Mouse (Mus musculus) left cerebral cortex, postnatal 10 days (tissue): ENCODE results near the gene Sema5b. TPM values are rescaled to one million over a fixed set of nuclear protein-coding genes. Genes with fewer than 3 reads are reported as not detected.

Source experiments
- DNase-seq, 2 experiments: peaks; one replicate each; pipeline ENCODE4 v3.0.0; 2021 to 2022; ENCODE audit warnings: low spot score in 2 of 2, mixed read lengths in 1 of 2; ENCODE audit errors: extremely low spot score in 1 of 2
- intact Hi-C: fragments of 180-260 bp; cut with DNase I; formaldehyde crosslinking; loops from one replicate; pipeline ENCODE4 v1.15.1; 2025
- total RNA-seq, 2 experiments: library from RNA; stranded (reverse); gene quantifications; 2 replicates each; pipeline ENCODE4 v1.2.3; 2021

Gene Sema5b
- 10 to 100 TPM; 27.4 to 29.5 TPM for total RNA-seq

- peak; percentile 53 to 78 for DNase-seq
- intact Hi-C loops = loop anchor here (2.0 to 5.0 kb wide), 3 partner anchors 51 to 88 kb away; no protein-coding TSS in a partner anchor
These were observed at the start of gene Sema5b for GRCm38 (mm10) chr16:35541117-35541641. Gene Sema5b, plus strand, starts transcription at chr16:35541145.

DNA sequence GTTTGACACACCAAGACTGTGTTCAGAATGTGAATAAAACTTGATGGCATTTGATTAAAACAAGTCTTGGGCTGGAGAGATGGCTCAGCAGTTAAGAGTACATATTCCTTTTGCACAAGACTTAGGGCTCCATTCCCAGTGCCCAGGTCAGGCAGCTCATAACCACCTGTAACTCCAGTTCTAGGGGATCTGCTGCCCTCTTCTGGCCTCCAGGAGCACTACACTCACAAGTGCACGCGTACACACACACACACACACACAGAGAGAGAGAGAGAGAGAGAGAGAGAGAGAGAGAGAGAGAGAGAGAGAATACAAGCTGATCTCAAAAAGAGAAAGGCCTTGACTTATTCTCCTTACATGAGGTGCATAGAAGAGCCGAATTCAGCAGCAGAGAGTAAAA, 40.6 kb upstream of the Sema5b start:
- DNase-seq = no peak
- intact Hi-C loops = no loop called here

DNA sequence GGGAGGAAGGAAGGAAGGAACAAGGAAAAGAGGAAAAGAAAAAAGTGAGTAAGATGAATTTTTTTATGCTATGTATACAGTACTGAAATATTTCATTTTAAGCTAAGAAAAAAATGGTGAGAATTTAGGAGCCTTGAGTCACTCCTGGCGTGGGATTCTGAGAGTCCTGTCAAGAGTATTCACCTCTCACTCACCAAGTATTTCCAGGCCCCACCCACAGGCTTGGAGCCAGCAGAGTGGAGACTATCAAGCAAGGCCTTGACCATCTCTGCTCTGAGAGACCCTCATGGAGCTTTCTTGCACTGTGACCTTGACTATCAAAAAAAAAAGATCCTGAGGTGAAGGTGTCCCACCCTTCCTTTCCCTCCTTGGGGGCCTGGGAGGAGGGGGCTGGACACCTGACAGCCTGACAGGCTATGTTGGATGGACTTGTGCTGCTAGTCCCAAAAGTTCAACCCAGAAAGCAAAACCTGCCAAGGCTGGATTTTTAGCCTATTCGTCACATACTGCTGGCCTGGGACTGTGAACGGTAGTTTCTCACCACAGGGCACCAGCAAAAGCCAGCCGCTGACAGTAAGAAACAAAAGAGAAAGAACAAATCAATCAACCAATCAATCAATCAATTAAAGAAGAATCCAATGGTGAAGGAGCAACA, 39.7 kb upstream of the Sema5b start:
- DNase-seq = no peak
- intact Hi-C loops = no loop called here

DNA sequence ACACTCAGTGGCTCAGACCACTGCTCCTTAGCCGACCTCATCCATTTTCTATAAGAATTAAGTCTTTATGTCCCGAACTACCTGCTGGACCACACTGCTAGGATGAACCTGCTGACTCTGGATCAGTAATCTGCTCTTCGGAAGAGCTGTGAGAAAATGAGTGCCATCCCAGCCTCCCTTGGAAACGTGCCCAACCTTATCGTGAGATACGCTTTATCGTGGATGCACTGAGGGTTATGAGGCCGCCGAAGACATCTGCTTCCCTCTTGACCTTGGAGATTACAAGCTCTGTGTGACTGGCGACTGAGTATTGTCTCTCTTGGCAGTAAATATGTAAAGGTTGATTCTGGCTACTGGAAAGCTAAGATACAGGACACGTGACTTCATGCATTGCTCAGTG, 38.5 kb upstream of the Sema5b start:
- intact Hi-C loops = no loop called here
- no peak for DNase-seq

DNA sequence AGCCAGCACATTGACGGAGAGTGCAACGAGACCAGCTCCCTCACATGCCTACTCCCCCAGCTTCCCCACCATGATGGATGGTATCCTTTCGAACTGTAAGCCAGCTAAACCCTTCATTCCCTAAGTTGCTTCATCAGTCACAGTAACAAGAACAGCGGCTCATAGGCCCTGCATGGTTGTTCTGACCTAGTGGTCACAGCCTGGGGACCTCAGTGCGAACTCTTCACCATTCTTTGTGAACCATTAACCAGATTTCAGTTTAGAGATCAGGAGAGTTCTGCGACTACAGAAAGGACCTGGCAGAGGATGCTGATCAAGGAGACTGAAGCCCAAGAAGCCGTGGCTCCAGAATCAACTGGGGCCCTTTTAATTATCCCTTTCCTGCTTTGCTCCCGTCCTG, 36.7 kb upstream of the Sema5b start:
- intact Hi-C loops = no loop called here
- no peak for DNase-seq

- DNase-seq = no peak
- intact Hi-C loops = no loop called here
These were observed 35.2 kb upstream of the Sema5b start for GRCm38 (mm10) chr16:35505786-35506185.

DNA sequence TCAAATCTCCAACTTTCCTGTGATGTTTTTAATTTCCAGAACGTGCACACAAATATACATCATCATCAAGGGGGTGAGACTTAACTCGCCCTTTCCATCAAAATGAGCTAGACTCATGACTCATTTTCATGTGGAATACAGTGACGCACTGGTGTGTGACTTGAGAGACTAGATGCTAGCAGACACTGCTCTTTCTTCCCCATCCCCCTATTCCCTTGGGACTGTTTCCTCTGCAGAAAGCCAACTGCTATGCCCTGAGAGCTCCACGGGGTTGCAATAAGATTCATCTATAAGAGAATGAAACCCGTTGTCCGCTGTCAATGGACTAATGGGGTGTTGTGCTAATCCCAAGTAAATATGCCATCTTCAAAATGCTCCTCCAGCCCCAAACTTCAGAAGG, 32.4 kb upstream of the Sema5b start:
- DNase-seq = no peak

GRCm38 (mm10) chr16:35509331-35510070, 31.4 kb upstream of the Sema5b start:
- DNase-seq = no peak
- intact Hi-C loops = no loop called here

More for the DNA sequence above, 32.4 kb upstream of the Sema5b start:
- intact Hi-C loops = no loop called here

DNA sequence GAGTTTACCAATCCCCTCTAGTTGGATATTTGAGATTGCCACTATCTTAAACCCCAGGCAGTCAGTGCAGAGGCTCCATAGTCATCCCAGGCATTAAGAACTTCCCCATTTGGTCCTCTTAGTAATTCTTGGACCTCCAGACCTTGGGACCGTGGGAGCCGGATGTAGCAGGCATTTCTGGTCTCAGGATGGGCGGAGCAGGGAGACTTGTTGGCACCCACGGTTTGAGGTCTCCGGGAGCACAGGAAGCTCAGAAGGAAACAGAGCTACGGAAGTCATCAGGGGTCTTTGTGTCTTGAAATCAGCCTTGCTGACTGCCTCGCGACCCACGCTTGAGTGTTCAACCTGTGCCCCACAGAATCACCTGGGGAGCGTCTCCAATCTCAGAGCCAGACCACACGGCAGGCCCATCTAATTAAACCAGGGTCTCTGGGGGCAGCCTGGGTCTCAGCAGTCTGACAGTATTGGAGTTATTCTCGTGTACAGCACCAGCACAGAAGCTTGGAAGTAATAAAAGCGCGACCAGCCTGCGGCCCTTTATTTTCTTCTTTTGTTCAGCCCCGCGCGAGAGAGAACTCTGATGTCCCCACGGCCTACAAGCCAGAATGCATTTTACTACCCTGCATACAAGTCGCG, 24.9 kb upstream of the Sema5b start:
- intact Hi-C loops = no loop called here

DNA sequence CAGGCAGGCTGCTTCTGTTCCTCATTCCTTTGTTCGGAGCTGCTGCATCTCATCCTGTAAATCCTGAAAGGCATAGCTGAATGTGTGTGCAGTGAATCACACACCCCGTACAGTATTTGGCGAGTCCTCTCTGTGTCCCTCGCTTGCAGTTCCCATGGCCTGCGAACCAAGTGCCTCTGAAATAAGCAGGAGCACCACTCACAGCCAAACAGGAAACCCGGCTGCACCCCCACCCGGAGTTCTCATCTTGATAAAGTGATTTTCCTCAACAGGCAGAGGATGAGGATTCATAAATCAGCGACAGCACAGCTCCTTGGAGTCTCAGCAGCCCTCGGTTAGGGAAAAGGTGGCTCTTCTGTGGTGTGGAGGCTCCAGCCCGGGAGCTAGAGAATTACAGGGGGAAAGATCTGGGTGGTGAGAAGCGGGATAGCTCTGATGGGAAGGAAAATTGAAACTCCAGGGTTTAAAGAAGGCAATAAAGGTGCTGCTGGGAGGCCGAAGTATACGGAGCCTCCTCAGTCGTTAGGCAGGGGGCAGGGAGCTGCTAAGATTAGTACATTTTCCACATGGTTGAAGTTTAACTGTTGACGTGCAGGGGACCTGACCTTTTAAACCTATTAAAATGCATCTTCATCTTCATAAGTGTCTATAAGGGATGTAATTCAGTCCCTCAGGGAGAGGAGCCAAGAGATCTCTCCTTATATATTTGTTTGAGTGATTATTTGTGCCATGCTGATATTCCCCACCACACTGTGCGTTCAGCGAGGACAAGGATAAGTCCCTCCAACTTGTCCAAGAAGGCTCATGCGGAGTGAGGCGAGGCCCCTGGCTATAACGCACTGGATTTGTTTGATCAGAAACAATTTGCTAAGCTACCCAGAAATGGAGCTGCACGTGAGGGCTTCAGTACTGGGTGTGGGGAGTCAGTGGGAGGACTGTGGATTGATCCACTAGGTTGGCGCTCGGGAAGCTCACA, 22.7 kb upstream of the Sema5b start:
- no peak for DNase-seq
- intact Hi-C loops = no loop called here

More for the DNA sequence above, 24.9 kb upstream of the Sema5b start:
- DNase-seq = peak in 1 of 2 experiments; percentile 44

DNA sequence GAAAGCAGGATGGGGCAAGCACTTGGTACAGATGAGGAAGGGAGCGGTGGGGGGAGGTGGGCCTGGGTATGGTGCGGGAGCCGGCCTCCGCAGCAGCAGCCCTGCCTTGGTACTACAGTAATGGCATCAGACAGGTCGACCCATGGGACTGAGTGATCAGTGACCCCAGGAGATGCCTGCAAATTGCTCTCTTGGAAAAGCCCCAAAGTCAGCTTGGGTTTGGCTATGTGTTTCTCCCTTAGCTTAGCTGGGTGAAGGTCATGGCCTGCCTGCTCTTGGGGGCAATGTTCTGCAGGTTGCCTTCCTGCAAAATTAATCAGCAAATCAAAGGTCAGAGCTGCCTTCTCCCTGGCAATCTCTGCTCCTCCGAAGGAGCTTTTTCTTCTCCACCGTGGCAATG, 21.7 kb upstream of the Sema5b start:
- intact Hi-C loops = no loop called here
- no peak for DNase-seq

DNA sequence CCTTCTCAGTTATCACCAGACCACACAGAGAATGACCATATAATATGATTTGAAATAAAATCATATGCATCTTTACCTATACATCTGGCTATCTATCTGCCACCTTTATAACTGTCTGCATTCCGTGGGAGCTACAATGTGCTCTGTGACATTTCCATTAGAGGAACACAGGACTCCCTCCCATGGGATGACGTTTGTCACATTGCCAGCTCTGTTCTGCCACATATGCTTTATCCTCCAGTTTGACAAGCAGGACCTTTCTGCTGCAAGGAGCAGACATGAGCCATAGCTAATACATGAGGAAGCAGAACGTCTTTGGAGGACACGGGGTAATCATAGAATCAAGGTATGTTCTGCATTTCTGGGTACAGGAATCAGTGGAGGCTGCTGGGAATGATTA, 16.7 kb upstream of the Sema5b start:
- no peak for DNase-seq
- intact Hi-C loops = no loop called here

- no peak for DNase-seq
- intact Hi-C loops = no loop called here
These were observed 6.3 kb upstream of the Sema5b start for GRCm38 (mm10) chr16:35534630-35535029.

- DNase-seq = no peak
- intact Hi-C loops = no loop called here
These were observed 3.3 kb upstream of the Sema5b start for GRCm38 (mm10) chr16:35537651-35538050.

GRCm38 (mm10) chr16:35539041-35539440, 1.9 kb upstream of the Sema5b start:
- intact Hi-C loops = no loop called here
- DNase-seq = no peak

- intact Hi-C loops = loop anchor here (2.0 to 5.0 kb wide), 3 partner anchors 52 to 88 kb away; no protein-coding TSS in a partner anchor
- DNase-seq = peak in 1 of 2 experiments; percentile 63
These were observed 420 bp upstream of the Sema5b start for GRCm38 (mm10) chr16:35540333-35541116.

DNA sequence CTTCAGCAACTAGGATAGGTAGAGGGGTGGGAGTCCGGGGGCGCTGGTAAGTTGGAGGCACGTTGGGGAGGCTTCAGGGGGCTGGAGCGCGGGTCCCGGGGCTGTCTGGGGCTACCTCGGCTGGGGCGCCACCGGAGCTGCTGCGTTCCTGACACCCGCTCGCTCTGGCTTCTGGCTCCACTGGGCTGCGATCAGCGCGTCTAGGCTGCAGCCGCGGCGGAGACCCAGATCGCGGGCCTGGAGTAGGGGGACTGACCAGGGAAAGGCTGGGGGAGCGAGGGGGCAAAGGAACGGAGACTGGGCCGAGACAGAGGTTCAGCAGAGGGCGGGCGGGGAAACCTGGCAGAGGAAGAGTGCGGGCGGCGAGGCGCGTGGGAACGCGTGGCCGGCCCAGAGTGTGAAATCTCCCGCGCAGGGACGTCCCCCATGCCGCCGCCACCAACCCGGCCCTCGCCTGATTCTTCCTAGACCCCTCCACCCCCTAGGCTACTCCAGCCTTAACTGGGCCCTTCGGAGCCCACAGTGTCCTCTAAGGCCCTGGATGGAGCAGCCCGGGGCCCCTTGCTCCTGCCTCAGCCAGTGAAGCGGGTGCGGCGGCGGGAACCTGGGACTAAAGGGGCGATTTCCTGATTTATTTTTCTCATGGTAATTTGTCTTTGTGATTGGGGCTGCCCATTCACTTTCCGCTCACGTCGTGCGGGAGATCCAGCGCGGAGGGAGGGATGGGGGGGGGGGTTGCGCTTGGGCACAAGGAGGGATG, 896 bp downstream of the Sema5b start:
- intact Hi-C loops = loop anchor here (2.0 to 5.0 kb wide), 3 partner anchors 50 to 87 kb away; no protein-coding TSS in a partner anchor
- peak in 1 of 2 experiments; percentile 50 for DNase-seq
